Mouse (Mus musculus) neural tube, embryonic 15.5 days (tissue): ENCODE results near the gene Xpnpep3. TPM values are rescaled to one million over a fixed set of nuclear protein-coding genes. Genes with fewer than 3 reads are reported as not detected.

Source experiments
- ATAC-seq: fragments of 200-750 bp; cut with Nextera tagmentation; 2 replicates; pipeline ENCODE4 v1.8.0; 2017; ENCODE audit warnings: mild to moderate bottlenecking, moderate TSS enrichment, moderate library complexity; ENCODE audit not compliant: low FRiP score
- H3K27ac ChIP-seq: fragments of 300-500 bp; sonication (generic); replicated peaks from 2 replicates; pipeline ENCODE4 v1.5.1; 2015; ENCODE audit warnings: mild to moderate bottlenecking, inconsistent platforms
- H3K27me3 ChIP-seq: fragments of 300-500 bp; sonication (generic); replicated peaks from 2 replicates; pipeline ENCODE4 v1.6.1; 2015; ENCODE audit warnings: inconsistent platforms
- H3K36me3 ChIP-seq: fragments of 300-500 bp; sonication (generic); 2 replicates; pipeline ENCODE4 v1.6.1; 2015; ENCODE audit warnings: inconsistent platforms
- H3K4me1 ChIP-seq: fragments of 300-500 bp; sonication (generic); 2 replicates; pipeline ENCODE4 v1.6.1; 2015; ENCODE audit warnings: inconsistent platforms
- H3K4me2 ChIP-seq: fragments of 300-500 bp; sonication (generic); 2 replicates; pipeline ENCODE4 v1.6.1; 2015; ENCODE audit warnings: inconsistent platforms, mild to moderate bottlenecking, moderate library complexity
- H3K4me3 ChIP-seq: fragments of 300-500 bp; sonication (generic); replicated peaks from 2 replicates; pipeline ENCODE4 v1.5.1; 2015; ENCODE audit warnings: mild to moderate bottlenecking, inconsistent platforms
- H3K9ac ChIP-seq: fragments of 300-500 bp; sonication (generic); replicated peaks from 2 replicates; pipeline ENCODE4 v1.6.1; 2015; ENCODE audit warnings: mild to moderate bottlenecking, inconsistent platforms
- H3K9me3 ChIP-seq: fragments of 300-500 bp; sonication (generic); replicated peaks from 2 replicates; pipeline ENCODE4 v1.6.1; 2016; ENCODE audit warnings: inconsistent platforms
- WGBS: fragments of 180-500 bp; shearing (Covaris S2); methylation state at CpG from one replicate; pipeline ENCODE4 v1.1.7; 2015; ENCODE audit warnings: mixed read lengths; 5-methylcytosine and 5-hydroxymethylcytosine counted together
- polyA plus RNA-seq: library from polyadenylated mRNA; unstranded; fragments of >200 nt; fragmentation: Nextera tagmentation; extraction: Ambion mirVana; gene quantifications from 2 replicates; pipeline ENCODE4 v1.2.1, GENCODE M21; 2015

The Xpnpep3 gene
- 8.1 and 10.9 TPM in 2 replicates for polyA plus RNA-seq

DNA sequence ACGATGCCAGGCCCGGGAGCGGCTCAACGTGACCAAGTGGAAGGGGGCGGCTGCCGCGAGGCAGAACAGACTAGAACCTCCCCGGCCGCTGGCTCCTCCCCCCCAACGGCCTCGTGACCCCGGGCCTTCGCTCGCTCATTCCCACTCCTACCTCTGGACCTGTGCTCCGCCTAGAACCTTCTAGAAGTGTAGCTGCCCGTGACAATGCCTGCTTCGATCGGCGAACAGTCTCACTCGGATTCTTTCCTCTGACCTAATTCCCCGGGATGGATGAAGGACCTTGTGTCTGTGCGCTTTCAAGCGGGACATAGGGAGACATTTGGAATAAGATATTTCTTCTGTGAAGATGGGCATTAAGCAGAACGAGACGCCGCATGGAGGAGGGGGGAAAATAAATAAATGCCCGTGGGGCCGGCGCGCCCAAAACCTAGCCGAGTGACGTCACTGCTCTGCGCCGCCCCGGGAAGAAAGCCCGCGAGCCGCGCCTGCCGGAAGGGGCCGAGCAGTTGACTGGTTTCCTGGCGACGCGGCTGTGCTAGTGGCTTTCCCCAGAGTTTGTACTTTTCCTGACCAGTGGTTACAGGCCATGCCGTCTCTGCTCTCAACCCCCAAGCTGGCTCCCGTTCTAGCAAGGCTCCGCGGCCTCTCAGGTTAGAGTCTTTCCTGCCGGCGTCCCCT is at the start of gene Xpnpep3, which contains the start of gene St13:
TSS of gene Xpnpep3 (plus strand) at position 501 of the 678 bp plus-strand sequence.
TSS of gene St13 (minus strand) at position 440 of the 678 bp plus-strand sequence.
- under 1% methylated on average over 50 of the region's 50 CpGs for WGBS
- Histone ChIP-seq H3K9me3 (no peaks in the 10 kb centered on the region), H3K27me3 (no peaks in the 10 kb centered on the region), H3K27ac (peak within 1 kb of the TSS; percentile 98), H3K36me3 (no peaks in the 10 kb centered on the region), H3K4me1 (peaks cover 31% of the 10 kb centered on the region), H3K9ac (peak within 1 kb of the TSS; percentile 90), H3K4me3 (peak within 1 kb of the TSS; percentile 98), H3K4me2 (peak within 1 kb of the TSS; percentile 74)
- ATAC-seq: peak; percentile 99

DNA sequence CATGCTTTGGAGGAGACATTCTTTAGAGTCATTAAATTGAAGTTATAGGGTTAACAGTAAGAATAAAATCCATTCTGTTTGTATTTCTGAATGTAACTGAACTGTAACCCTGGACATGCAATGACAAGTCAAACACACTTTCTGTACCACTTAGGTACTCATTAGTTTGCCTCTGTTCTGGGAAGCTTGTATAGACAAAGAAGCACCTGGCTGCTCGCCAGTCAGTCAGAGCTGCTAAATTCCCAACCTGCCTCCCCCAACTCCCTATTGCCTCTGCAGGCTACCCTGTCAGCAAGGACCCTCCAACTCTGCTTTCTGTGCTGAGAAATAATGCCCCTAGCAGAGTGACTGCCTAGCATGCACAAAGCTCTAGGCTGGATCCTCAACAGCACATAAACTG is 49.5 kb upstream of the Xpnpep3 start:
- no peak for ATAC-seq
- H3K9ac ChIP-seq: no peak overlapping the region
- no peak overlapping the region for H3K27ac ChIP-seq
- H3K9me3 ChIP-seq: no peaks in the 10 kb centered on the region
- no peak overlapping the region for H3K4me2 ChIP-seq
- H3K4me3 ChIP-seq: no peak overlapping the region
- no peaks in the 10 kb centered on the region for H3K27me3 ChIP-seq
- 78% methylated on average over 1 of the region's 1 CpGs for WGBS
- peaks cover 6% of the 10 kb centered on the region; the same call in 1 of the 2 replicates for H3K4me1 ChIP-seq
- no peaks in the 10 kb centered on the region for H3K36me3 ChIP-seq

DNA sequence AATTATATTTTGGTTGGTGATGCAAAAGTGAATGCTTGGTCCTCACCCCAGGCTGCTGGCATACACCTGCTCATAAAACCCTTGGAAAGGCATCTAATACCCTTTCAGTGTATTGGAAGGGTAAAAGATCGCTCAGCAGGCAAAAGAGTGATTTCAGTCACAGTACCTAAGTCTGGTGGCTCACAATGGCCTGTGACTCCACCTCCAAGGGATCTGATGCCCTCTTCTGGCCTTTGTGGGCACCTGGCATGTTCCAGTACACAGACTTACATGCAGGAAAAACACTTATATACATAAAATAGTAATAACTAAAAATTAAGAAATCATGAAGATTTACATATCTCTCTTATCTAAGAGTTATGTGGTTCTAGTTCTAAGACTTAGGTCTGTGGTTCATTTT is 47.3 kb upstream of the Xpnpep3 start:
- Histone ChIP-seq H3K36me3 (no peaks in the 10 kb centered on the region), H3K4me2 (no peak overlapping the region), H3K4me1 (peaks cover 13% of the 10 kb centered on the region; the same call in 1 of the 2 replicates), H3K27me3 (no peaks in the 10 kb centered on the region), H3K9ac (no peak overlapping the region), H3K27ac (no peak overlapping the region), H3K4me3 (no peak overlapping the region), H3K9me3 (no peaks in the 10 kb centered on the region)
- no peak for ATAC-seq
- WGBS: 53% methylated on average over 1 of the region's 1 CpGs

DNA sequence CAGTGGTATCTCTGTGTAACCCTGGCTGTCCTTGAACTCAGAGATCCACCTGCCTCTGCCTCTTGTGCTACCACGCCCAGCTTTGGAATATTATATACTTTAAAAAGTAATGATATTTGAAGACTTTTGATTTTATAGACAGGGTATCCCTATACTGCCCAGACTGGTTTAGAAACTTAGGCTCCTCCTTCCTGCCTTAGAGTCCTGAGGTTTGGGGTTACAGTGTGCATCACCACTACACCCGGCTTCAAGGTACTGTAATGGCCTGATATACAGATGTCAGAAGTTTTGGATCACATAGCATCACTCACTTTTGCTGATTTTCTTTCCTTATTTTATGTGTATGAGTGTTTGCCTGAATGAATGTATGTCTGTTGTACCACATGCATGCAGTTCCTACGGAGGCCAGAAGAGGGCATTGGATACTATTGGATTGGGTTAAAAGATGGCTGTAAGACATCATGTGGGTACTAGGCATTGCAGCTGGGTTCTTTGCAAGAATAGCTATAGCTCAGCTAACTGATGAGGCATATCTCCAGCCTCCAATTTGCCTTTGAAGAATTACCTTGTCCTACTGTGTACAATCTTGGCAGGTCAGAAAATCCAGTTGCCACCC is 44.7 kb upstream of the Xpnpep3 start:
- no peak for ATAC-seq
- Histone ChIP-seq H3K4me1 (peaks cover 28% of the 10 kb centered on the region), H3K4me3 (no peak overlapping the region), H3K9me3 (no peaks in the 10 kb centered on the region), H3K27me3 (no peaks in the 10 kb centered on the region), H3K27ac (no peak overlapping the region), H3K4me2 (no peak overlapping the region), H3K36me3 (no peaks in the 10 kb centered on the region), H3K9ac (no peak overlapping the region)
- WGBS: 65% methylated on average over 3 of the region's 3 CpGs

DNA sequence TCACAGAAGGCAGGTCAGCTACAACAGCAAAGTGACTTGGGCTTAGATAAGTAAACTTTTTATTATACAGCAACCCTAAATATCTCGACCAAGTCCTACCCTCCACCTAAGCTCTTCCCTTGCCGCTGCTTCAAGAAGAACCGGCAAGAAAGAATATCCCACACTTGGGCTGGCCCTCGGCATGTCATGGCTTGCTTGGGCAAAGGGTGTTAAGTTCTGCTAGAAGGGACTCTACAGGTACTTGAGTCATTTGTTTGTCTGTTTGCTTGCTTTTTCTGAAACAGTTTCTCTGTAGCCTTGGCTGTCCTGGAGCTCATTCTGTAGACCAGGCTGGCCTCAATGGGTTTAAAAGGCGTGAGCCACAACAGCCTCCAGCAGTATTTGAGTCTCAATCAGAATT is 43.0 kb upstream of the Xpnpep3 start:
- no peak overlapping the region for H3K27ac ChIP-seq
- ATAC-seq: no peak

DNA sequence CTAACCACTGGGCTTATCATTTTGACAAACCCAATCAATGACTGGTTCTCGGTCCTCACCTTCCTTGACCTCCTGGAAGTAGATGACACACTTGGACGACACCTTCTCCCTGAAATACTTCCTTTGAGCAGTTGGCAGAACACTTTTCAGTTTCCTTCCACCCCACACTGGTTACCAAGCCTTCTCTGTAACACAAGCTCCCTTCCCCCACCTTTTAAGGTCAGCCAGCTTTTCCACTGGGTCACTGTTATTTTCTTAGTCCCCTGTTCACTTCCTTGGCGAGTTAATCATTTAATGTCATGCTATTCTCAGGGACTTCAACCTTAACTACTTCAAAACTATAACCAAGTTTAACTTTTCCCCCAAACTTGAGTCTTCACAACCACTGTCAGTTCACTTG is 41.0 kb upstream of the Xpnpep3 start:
- H3K27ac ChIP-seq: no peak overlapping the region
- ATAC-seq: no peak
- no peak overlapping the region for H3K9ac ChIP-seq
- no peaks in the 10 kb centered on the region for H3K9me3 ChIP-seq
- H3K4me1 ChIP-seq: peaks cover 36% of the 10 kb centered on the region
- 94% methylated on average over 3 of the region's 3 CpGs for WGBS
- H3K36me3 ChIP-seq: peaks cover 11% of the 10 kb centered on the region
- no peaks in the 10 kb centered on the region for H3K27me3 ChIP-seq
- no peak overlapping the region for H3K4me2 ChIP-seq
- no peak overlapping the region for H3K4me3 ChIP-seq

More for the DNA sequence above, 43.0 kb upstream of the Xpnpep3 start:
- WGBS: 16% methylated on average over 5 of the region's 5 CpGs
- no peak overlapping the region for H3K4me3 ChIP-seq
- H3K36me3 ChIP-seq: no peaks in the 10 kb centered on the region
- no peak overlapping the region for H3K9ac ChIP-seq
- H3K9me3 ChIP-seq: no peaks in the 10 kb centered on the region
- peaks cover 36% of the 10 kb centered on the region for H3K4me1 ChIP-seq
- no peak overlapping the region for H3K4me2 ChIP-seq
- no peaks in the 10 kb centered on the region for H3K27me3 ChIP-seq

DNA sequence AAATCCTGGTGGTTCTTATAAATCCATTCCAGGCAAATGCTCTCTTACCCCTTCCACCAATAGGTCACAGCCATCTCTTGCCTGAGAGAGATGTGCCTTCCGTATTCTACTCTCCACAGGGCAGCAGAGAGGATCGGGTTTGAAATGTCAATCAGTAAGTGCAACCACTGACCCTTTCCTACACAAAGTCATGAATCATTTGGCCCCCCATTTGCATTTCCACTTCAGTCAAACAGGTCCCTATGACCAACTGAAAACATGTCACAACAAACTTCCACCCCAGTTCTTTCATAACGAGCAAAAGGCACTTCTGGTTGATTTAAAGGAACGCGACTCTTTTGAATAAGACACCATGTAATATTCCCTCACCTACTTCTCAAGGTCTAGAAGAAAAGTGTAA is 40.5 kb upstream of the Xpnpep3 start:
- WGBS: 87% methylated on average over 5 of the region's 5 CpGs
- peak overlapping the region; percentile 85 for H3K4me2 ChIP-seq
- no peak overlapping the region for H3K27ac ChIP-seq
- no peaks in the 10 kb centered on the region for H3K27me3 ChIP-seq
- ATAC-seq: no peak
- no peaks in the 10 kb centered on the region for H3K9me3 ChIP-seq
- peaks cover 15% of the 10 kb centered on the region for H3K36me3 ChIP-seq
- 0 out of 2 replicates have a peak overlapping the region, but pooled peaks have one; percentile 62 for H3K9ac ChIP-seq
- no peak overlapping the region for H3K4me3 ChIP-seq
- peaks cover 36% of the 10 kb centered on the region for H3K4me1 ChIP-seq

DNA sequence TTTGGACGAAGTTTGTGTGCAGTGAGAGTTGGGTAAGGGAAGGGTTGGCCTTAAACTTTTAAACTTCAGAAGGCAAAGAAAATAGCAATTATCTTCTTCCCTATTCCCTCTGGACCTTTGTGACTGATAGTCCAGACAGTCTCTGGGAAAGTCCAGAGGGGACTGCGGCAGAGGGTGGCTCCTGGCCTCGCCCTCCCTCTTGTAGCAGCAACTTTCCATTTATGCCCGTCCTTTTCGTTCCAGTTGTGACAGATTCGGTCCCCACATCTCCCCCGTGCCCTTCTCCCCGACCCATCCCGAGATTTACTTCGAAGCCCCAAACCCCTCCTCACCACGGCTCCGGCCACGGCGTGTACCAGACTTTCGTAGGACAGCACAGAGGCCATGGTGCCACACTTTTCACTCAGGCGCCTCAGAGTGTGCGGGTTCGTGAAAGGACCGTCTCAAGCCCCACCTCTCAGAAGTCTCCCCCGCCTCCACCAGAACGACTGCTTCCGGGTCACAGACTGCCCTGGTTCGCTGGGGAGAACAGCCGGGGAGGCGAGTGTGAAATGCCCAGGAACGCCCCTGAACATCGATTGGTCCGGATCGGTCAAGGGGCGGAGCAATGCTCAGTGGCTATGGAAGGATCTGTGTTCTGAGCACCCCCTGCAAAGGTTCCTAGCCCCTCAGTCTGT is 39.5 kb upstream of the Xpnpep3 start, which contains the start of gene Slc25a17:
TSS of gene Slc25a17 (minus strand) at position 468 of the 677 bp plus-strand sequence.
- H3K4me3 ChIP-seq: peak within 1 kb of the TSS; percentile 67
- H3K27me3 ChIP-seq: no peaks in the 10 kb centered on the region
- peak; percentile 98 for ATAC-seq
- peak within 1 kb of the TSS; percentile 62 for H3K9ac ChIP-seq
- peaks cover 22% of the 10 kb centered on the region for H3K36me3 ChIP-seq
- WGBS: under 1% methylated on average over 30 of the region's 30 CpGs
- peaks cover 36% of the 10 kb centered on the region for H3K4me1 ChIP-seq
- peak within 1 kb of the TSS; percentile 76 for H3K27ac ChIP-seq
- H3K9me3 ChIP-seq: no peaks in the 10 kb centered on the region
- peak within 1 kb of the TSS; percentile 85 for H3K4me2 ChIP-seq

DNA sequence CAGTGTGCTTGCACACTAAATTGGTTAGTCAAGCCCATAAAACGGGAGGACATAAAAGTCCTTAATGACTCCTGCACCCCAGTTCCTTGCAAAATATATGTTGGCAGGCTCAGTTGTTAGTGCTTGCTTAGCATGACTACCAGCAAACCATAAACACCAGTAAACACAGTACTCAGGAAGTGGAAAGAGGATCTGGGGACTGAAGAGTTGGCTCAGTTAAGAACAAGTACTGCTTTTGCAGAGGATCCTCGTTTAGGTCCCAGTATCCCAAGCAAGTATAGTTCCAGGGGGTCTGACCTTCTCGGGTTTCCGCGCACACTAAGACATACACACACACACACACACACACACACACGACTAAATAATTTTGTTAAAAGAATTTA is 38.9 kb upstream of the Xpnpep3 start:
- peak overlapping the region; percentile 76 for H3K27ac ChIP-seq
- WGBS: 42% methylated on average over 6 of the region's 6 CpGs
- peak overlapping the region; percentile 62 for H3K9ac ChIP-seq
- peaks cover 36% of the 10 kb centered on the region for H3K4me1 ChIP-seq
- no peaks in the 10 kb centered on the region for H3K27me3 ChIP-seq
- ATAC-seq: peak; percentile 46
- H3K4me2 ChIP-seq: peak overlapping the region; percentile 85
- H3K36me3 ChIP-seq: peaks cover 27% of the 10 kb centered on the region
- peak overlapping the region; percentile 67 for H3K4me3 ChIP-seq
- H3K9me3 ChIP-seq: no peaks in the 10 kb centered on the region

DNA sequence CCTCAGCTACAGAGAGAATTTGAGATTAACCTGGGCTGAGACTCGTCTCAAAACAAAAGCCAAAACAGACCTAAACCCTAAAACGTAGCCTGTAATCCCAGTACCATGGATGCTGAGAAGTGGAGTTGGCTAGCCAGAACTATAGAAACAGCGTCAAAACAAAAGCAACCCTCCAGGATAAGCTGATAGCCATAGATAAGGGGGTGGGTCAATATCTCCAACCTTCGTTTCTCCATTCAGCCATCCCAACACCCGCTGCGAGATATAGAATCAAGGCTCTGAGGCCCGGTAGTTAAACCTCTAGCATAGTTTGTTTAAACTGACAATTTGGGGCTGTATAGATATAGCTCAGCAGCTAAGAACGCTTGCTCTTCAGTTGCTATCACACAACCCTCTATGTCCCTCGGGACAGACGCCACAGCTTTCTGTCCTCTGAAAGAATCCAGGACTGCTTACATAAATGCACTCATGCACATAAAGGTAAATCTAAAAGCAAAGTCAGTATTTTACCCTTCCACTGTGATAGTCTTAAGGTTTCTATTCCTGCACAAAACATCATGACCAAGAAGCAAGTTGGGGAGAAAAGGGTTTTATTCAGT is 38.4 kb upstream of the Xpnpep3 start:
- Histone ChIP-seq H3K27me3 (no peaks in the 10 kb centered on the region), H3K27ac (peak overlapping the region; percentile 76), H3K4me3 (no peak overlapping the region), H3K36me3 (peaks cover 32% of the 10 kb centered on the region), H3K9me3 (no peaks in the 10 kb centered on the region), H3K9ac (no peak overlapping the region), H3K4me1 (peaks cover 35% of the 10 kb centered on the region), H3K4me2 (peak overlapping the region; percentile 85)
- 42% methylated on average over 10 of the region's 10 CpGs for WGBS
- ATAC-seq: no peak

DNA sequence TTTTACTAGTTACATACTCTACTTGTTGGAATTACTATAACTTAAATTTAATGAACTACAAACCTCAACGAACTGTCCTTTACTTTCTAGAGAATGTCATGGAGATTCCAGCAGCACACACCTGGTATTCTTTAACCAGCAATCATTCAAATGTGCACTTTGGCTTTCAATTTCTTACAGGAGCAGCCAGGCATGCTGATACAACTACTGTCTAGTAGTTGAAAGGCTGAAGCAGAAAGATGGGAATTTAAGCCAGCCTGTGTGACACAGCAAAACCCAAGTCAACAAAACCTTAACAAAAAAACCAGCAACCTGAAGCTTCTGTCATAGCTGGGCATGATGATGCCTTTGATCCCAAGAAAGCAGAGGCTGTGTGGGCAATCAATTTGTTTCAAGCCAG is 37.4 kb upstream of the Xpnpep3 start:
- Histone ChIP-seq H3K4me1 (peaks cover 27% of the 10 kb centered on the region), H3K4me3 (no peak overlapping the region), H3K27me3 (no peaks in the 10 kb centered on the region), H3K9me3 (no peaks in the 10 kb centered on the region), H3K36me3 (peaks cover 41% of the 10 kb centered on the region), H3K27ac (no peak overlapping the region), H3K9ac (no peak overlapping the region), H3K4me2 (no peak overlapping the region)
- no peak for ATAC-seq
- 81% methylated on average over 1 of the region's 1 CpGs for WGBS
